Mouse (Mus musculus): ENCODE data around the gene Pcare. TPM values are rescaled to one million over a fixed set of nuclear protein-coding genes. Genes with fewer than 3 reads are reported as not detected.

The Pcare gene
- polyA plus RNA-seq (2017; shearing (Covaris generic)): not detected

GRCm38 (mm10) chr17:71752831-71753230, at the start of gene Pcare:
Gene Pcare (minus strand): TSS chr17:71752894.

DNA sequence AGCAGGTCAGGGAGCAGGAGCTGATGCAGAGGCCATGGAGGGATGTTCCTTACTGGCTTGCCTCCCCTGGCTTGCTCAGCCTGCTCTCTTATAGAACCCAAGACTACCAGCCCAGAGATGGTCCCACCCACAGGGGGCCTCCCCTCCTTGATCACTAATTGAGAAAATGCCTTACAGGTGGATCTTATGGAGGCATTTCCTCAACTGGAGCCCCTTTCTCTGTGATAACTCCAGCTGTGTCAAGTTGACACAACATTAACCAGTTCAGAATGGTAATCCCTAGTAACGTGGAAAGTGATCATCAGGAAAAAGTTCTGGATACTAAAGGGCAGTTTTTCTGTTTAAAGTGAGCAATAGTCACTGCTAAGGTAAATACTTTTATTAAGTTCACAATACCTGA, 15.5 kb upstream of the Pcare start, which contains the start of gene Clip4:
Gene Clip4, plus strand, starts transcription at position 301 of the 400 bp plus-strand sequence.

Other genes starting within 250 kb of the Pcare start
- gene Ndc80, start 226.0 kb downstream of the Pcare start, polyA plus RNA-seq (2017; shearing (Covaris generic)): 1 to 10 TPM; 7.3 to 8.6 TPM
- gene Spdya, start 200.8 kb downstream of the Pcare start, polyA plus RNA-seq (2017; shearing (Covaris generic)): under 1 TPM; 0.30 to 0.65 TPM
- gene Wdr43, start 137.0 kb downstream of the Pcare start, polyA plus RNA-seq (2017; shearing (Covaris generic)): 100 to 1,000 TPM; 105 to 166 TPM
- under 1 TPM; 0.05 to 0.64 TPM for gene Togaram2, start 79.6 kb downstream of the Pcare start, polyA plus RNA-seq (2017; shearing (Covaris generic))
- gene Clip4, start 15.6 kb upstream of the Pcare start, polyA plus RNA-seq (2017; shearing (Covaris generic)): 1 to 10 TPM in 1 of 2 experiments, under 1 TPM in 1; 0.08 to 1.0 TPM